Mouse (Mus musculus) embryo, embryonic 11 days (tissue): ENCODE data around the gene Dusp1.
A peak's percentile ranks its signal among the peaks of the same experiment; 100 is the strongest.

Experiments used
- DNase-seq: peaks from one replicate; pipeline ENCODE4 v3.0.0-alpha.2; 2015

Gene Dusp1

DNA sequence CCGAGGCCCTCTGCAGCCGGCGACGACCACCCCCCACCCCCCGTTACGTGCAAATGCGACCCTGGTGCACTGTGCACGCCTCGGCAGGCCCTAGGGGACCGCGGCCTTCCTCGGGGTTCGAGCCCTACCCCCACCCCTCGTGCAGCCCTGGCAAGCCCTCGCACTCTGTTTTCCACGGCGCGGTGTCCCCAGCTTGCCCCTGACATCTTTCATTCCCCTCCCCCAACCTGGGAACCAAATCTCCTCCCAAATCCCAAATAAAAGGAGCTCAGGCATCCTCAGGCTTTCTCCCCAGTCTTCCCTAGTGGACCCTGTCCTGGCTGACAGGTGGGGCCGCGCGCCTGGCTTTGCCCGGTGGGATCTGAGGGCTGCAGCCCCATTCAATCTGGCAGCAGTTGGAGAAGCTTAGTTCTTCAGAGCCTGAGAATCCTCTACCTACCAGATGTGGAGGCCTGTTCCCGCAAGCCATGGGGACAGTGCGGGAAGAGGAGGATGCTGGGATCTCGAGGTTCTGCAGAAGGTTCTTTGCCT lies at the start of gene Dusp1:
TSS of gene Dusp1 (minus strand) at position 478 of the 531 bp plus-strand sequence.
- peak; percentile 14 for DNase-seq

DNA sequence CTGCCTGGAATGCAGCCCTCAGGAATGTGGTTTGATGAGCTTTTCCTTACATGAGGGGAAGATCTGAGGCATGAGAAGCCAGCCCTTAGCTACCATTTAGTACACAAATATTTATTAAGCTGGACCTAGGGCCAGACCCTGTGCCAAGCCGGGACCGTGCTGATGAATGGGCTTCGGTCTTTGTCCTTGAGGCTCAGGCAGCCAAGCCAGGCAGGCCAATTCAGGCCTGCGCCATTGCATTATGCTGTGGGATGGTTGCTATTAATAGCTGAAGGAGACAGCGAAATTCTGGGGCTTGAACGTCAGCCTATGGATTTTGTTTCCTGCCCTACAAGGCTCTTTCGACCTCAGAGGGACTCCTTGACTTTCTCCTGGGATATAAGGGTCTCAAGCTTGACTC lies 49.4 kb upstream of the Dusp1 start:
- DNase-seq: no peak

DNA sequence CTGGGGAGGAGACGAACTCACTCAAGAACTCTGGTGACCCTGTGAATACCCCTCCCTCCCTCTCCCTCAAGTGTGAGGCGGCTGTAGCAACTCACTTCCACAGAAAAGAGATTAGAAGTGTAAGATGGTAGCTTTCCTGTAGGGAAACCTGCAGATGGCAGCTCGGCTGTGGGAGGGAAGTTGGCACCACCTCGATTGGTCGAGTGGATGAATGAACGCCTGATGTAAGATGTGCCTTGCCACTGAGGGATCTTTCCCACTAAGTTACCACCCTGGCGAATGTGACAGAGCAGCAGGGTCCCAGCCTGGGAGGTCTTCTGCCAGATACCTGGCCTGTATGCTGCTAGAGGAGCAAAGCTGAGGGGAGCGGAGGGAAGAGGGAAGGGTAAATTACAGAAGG lies 47.9 kb upstream of the Dusp1 start:
- no peak for DNase-seq

DNA sequence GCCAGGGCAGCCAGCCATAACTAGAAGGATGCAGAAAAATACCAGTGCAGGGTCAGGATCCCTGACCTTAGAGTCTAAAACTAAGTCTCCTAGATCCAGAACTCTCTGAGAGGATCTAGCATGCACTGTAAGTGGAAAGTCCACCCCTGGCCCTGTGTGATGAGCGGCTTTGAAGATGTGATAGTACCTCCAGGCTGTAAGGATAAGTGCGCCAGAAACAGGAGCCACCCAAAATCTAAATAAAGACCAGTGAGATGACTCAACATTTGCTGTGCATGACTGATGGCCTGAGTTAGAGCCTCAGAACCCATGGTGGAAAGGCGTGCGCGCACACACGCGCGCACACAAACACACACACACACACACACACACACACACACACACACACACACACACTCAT lies 46.9 kb upstream of the Dusp1 start:
- no peak for DNase-seq

DNA sequence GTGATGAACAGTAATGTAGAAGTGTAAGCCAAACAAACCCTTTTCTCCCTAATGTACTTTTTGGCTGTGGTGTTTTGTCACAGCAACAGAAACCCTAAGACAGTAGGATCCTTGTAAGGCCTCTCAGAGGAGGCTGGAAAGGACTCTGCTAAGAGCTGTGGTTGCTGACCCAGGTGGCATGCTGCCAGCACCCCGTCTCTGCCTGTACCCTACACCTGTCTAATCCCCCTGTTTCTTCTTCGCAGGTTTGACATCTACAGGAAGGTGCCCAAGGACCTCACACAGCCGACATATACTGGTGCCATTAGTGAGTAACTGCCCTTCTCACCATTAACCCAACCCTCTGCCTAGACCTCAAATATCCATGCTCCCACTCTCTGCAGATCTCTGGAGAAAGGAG lies 46.4 kb upstream of the Dusp1 start:
- no peak for DNase-seq

DNA sequence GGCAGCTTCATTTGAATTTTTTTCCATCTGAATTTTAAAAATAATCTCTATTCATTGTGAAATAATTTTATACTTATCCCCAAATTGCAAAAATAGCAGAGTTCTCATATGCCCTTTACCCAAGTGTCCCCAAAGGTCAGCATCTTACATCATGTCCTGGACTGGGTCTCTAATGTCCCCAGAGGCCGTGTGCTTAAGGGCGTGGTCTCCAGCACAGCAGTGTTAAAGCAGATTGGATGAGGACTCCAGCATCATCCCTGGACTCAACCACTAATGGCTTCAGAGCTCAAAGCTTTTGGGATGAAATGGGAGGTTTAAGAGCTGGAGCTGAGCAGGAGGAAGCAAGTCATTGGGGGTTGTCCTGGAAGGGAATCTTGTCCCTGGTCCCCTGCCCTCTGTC lies 44.6 kb upstream of the Dusp1 start:
- no peak for DNase-seq

DNA sequence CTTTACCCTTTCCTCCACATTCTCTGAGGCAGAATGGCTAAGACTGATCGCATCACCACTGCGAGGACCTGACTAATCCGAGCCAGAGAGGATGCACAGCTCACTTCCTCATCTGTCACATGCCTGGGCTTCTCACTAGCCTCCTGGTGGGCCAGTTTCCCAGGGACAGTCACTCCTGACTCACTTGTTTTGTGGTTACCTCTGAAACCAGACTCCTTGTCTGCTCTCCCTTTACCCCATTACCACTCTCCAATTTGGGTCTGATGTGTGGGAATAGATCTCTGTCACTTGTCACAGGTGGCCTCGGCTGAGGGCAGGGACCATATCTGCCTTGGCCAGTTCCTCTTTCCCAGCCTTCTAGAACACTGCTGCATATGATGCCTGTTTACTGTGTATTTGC lies 43.7 kb upstream of the Dusp1 start:
- no peak for DNase-seq

DNA sequence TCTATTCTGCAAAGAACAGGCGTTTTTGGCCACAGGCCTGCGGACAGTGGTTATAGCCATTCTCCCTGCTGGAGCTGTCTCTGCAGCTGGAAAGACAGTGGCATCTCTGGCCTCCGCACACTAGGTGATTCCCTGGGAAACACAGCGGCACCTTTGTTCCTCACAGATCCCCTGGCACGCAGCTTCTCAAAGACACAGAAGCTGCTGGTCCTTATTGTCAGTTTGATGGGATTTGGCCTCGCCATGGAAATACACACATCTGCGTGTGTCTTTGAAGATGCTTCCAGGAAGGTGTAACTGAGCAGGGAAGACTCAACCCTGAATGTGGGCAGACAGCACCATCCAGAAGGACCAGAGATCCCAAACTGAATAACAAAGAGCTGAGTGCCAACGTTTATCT lies 41.4 kb upstream of the Dusp1 start:
- DNase-seq: no peak

DNA sequence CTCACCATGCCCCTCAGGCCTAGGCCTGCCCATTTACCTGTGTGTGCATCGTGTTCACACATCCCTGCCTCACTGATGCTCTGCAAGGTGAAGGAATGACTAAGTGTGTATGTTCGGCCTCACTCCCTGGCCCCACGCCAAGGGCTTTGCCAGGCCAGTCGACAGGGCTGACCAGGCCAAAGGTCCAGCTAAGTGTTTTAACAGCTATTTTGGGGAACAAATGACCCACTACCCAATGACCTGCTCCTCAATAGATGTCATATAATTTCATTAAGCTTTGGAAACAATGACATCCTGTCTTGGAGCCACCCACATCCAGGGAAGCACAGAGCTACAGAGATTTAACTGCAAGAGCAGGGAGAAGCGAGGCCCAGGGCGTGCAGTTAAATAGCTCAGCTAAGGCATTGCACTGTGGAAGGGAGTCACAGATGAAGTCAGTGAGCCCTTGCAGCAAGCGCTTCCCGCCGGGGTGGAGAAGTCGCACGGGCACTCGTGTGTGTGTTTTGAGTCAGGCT lies 40.5 kb upstream of the Dusp1 start:
- no peak for DNase-seq

DNA sequence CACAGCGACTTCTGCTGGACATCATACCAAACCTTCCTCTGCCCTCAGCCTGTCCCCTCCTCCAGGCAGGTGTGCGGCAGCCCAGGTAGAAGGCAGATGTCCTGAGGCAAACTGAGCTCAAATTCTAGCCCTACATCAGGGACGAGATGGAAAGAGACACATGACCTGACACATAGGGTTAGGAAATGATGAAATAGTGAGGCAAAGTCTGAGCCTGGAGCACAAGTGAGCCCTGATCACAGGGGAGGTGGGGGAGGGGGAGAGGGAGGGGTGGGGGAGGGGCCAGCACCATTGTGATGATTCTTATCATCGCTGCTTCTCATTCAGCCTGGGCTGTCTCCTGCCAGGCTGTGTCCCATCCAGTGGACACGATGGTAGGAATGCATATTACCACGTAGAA lies 40.0 kb upstream of the Dusp1 start:
- DNase-seq: no peak

DNA sequence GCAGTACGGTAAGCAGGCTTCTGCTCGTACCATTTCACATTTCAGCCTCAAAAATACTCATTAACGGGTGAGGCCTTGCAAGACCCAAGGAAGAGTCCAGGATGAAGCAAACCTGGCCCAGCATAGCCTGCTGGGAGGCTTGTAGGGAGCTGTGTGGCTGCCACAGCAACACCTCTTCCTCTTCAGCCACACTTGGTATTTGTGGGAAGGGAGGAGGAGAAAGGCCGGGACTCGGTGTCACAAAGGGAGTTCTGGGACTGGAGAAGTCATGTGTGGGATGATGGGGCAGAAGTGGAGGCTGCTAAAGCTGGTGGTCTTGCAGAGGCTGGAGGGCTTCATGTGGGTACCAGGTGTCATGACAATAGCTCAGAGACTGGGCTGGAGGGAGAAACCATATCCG lies 39.6 kb upstream of the Dusp1 start:
- no peak for DNase-seq

DNA sequence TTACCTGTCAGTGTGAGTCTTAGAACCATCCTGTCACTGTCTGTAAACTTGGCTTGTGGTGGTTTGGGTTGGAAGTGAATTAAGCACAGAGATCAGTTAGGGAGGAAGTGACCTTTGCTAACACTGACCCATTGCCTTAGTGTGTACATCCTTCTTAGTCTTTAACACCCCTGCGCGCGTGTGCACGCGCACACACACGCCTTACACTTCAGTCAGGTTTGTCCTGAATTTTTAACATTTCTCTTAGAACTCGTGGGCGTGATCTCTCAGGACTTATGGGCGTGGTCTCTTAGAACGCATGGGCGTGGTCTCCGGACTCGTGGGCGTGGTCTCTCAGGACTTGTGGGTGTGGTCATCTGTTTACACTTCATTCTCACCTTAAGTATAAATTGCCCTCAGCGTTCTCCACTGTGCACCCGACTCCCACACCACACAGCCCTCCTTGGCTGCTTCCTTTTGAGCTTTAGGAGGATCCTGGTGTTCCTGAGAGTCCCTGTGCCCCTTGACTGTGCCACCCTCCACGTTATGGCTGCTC lies 39.1 kb upstream of the Dusp1 start:
- peak; percentile 44 for DNase-seq

DNA sequence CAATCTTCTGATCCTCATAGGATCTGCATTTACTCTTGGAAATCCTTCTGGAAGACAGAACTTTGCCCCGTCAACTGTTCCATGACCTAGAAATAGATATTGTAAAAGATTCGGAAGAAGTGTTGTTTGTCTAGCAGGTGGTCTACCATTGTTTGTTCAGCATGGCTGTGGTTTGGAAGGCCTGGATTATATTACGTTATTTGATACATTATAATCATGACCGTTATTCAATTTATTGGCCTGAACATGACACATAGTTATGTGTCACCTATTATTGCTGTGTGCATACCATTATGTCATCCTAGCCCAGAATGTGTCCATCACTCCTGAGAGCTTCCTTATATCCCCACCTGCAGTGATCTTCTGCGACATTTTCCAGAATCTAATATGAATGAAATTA lies 36.9 kb upstream of the Dusp1 start:
- no peak for DNase-seq

DNA sequence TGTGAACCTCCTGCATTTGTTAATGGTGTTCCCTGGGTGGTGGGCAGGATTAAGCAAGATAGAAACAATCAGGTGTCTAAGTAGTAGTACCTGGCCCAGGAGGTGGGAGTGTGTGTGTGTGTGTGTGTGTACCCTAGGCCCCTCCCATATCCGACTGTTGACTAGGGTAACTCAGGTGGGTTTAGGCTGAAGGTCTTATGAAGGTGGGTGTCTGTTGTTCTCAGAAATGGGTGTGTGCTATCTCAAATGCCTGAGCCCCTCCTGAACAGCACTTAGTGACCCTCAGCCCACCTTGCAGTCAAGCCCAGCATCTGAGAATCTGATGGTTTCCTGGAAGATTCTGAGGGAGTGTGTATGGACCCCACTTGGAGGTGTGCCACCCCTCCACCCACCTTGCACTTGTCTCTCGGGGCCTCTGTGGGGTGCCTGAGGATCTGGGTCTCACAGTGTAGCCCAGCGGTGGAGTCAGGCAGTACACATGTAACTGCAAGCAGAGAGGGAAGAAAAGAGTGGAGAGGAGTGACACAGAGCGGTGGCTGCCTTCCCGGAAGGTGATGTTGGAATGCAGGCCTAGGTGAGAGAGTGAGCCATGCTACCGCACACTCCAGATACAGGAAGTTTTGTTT lies 35.0 kb upstream of the Dusp1 start:
- DNase-seq: no peak

DNA sequence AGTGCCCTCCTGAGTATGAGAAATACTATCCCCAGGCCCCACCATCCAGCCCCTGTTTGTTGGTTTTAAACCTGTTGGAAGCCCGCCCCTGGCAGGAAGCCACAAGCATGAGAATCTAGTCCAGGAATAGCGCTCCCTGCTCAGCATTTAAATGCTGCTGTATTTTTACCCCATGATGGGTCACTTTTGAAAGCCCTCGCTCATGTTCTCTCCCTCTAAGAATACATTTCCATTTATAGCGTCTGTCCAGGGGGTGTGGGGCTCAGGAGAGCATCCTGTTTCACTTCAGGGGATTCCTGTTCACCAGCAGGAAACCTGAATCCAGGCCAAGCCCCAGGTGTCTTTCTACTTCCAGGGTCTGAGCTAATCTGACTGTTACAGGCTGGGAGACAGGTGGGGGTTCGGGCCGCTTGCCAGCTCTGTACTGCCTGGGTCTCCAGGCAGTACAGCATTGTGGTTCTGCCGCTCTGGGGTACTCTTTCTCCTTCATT lies 34.3 kb upstream of the Dusp1 start:
- DNase-seq: no peak

DNA sequence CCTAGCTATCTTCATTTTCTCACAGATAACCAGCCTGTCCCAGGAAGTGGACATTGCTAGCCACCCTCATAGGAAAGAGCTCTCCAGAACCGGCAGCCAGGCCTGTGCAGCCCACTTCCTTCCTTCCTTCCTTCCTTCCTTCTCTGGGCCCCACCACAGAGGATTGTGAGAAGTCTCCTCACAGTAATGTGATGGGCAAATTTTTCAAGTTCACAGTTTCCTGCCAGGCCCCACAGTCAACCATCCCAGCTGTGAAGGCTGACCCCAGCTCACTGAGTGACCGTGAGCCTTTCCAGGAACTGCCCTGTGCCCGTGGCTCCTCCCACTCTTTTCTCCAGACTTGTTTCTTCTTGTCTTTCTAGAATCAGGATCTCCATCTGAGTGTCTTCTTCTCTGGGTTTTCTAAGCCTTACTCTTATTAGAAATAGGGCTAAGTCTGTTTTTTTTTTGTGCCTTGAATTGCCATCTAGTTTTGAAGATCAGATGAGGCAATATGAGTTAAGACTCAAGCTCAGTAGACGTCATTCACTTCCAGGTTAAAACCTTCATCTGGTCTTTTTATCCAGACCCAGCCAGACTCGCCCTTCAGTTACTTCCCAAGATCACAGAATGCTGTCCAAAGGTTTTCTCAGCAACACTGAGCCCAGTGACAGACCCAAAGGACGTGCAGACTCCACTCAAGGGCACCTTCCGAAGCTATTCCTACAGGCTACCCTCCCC lies 33.7 kb upstream of the Dusp1 start:
- DNase-seq: no peak

DNA sequence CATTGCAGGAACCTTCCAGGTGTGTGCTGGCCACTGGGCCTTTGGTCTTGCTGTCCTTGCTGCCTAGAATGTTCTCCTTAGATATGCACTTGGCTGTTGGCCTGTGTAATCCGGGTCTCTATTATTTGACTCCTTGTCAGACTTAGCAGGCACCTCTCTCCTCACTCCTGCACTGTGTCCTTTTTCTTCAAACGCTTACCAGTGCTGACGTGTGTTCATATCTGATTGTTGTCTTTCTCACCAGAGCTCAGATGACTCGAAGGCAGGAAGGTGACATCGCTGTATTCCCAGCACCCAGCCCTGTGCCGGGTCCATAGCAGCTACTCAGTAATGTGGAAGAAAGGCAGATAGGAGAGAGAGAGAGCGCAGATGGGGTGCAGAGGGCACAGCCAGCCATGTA lies 33.0 kb upstream of the Dusp1 start:
- no peak for DNase-seq

DNA sequence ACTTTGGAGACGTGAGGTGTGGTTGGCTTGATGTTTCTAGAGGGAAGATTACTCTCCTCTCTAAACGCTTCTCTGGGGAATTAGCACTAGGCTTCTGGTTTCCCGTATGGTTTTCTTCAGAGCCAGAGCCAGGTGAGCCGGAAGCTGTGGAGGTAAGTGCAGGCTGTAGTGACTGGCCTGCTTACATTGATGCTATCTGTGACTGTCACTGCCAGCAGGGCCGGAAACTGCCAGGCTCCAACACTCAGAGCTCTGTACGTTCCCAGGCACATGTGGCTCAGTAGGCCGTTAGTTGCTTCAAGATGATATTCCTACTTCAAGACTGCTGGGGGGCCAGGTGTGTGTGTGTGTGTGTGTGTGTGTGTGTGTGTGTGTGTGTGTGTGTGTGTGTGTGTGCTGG lies 32.2 kb upstream of the Dusp1 start:
- no peak for DNase-seq

DNA sequence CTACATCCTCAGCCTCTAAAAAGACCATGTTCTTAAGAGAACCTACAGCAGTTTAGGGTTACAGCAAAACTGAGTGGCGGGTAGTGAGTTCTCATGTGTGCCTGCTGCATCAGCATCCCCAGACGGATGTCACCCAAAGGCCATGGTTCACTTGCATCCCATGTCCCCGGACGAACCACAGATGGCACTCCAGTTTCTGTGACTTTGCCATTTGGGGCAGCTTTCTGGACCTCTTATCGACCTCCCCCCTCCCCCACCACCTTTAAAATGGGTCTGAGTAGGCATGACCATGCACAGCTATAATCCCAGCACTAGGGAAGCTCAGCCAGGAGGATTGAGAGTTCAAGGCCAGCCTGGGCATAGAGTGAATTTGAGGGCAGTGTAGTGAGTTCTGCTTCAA lies 31.3 kb upstream of the Dusp1 start:
- no peak for DNase-seq

DNA sequence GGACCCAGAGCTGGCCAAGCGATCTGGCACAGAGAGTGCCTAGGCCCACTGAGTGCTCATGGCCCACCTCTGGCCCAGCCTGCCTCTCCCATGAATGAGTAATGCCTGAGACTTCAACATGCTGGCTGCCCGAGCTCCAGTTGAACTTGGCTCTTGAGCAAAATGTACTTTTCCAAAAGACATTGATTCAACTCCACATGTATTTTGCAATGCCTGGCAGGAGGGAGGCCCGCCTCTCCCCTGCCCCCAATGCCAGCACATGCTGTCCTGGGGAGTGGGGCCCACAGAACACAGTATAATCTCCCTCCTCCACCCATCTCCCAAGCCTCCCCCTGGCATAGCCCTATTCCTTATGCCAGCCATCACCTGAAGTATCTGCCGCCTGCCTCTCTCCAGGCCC lies 30.6 kb upstream of the Dusp1 start:
- DNase-seq: no peak

DNA sequence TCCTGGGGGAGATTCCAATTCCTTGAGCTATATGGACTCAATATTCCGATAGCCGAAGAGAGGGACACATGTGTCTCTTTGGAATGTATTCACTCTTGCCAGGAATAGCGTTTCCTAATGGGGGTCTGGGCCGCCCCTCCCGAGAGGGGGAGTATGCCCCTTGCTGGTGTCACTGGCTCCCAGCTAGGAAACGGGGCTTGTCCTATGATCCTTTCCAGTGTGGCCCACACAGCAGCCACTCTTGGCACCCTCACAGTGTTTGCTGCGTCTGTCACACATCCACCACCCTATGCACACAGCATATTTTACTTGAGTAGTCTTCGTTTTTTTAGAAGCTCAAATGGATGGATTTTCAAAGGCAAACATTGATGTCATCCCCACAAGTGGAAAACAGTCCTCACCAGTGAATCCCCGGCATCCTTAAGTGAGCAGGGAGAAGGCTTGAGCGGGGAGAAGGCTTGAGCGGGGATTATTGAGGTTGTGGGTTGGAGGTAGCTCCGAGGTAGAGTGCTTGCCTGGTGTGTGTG lies 26.1 kb upstream of the Dusp1 start:
- no peak for DNase-seq

DNA sequence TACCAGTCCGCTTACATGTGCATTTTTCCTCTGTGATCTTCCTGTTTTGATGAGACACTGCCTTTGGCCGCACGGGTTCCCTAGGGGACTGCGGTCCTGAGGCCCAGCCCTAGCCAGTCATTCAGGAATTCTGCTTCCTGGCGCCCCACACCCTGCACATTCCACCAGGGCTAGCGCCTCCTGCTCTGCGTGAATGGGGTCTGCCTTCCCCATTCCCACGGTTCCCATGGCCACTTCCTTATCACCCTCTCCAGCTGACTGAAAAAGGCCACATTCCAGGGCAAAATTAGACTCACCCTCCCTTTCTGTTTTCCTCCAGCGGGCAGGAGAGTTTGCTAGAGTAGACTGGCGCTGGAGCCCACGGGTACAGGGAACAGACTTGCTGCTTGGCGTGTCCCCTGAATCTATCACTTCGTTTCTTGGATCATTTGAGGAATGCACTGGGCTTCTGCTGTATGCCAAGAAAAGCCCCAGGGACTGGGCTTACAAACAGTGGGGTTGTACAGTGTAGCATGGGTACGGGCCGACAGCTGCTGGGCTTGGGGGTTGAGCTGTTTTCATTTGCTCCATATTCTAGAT lies 22.7 kb upstream of the Dusp1 start:
- peak; percentile 65 for DNase-seq

DNA sequence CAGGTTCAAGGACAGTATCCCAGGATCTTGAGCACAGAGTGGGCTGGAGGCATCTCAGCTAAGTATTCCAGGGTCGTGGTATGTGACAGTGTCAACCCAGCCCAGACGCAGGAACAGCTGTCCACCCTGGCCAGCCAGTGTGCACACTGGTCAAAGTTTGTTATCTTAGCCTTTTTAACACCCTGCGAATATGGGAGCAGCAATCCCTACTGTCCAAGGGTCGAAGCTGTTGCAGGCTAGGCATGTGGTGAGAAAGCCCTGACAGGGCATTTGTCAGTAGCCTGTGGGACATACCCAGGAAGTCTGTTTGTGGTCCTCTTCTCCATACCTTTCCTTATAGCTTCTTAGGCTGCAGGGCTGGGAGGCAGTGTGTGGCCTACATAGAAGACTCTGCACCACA lies 22.1 kb upstream of the Dusp1 start:
- no peak for DNase-seq

DNA sequence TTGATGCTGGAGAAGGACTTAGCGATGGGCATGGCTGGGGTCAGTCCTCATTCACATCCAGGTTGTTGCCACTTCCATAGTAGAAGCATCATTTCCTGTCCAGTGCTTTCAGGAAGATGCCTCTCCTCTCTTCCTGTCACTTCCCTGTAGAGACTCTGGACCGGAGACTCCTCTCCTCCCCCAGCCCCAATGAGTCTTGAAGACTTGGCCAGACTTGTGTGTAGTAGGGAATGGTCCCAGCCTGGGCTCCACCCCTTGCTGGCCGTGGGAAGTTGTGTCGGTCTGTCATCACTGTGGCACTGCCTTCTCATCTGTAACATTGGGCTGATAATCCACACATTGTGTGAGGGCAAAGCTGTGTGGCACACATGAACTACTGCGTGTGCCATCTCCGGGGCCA lies 21.7 kb upstream of the Dusp1 start:
- DNase-seq: no peak
